Mouse (Mus musculus) MEL (cell line): ENCODE results near the gene Morf4l1. TPM values are rescaled to one million over a fixed set of nuclear protein-coding genes. Genes with fewer than 3 reads are reported as not detected.

ENCODE experiments used
- DNase-seq: peaks from one replicate; pipeline ENCODE4 v3.0.0; 2011; ENCODE audit warnings: low read depth, low spot score
- H3K27ac ChIP-seq: 2 replicates; pipeline ENCODE4 v1.5.1; 2012; ENCODE audit warnings: low read depth, mild to moderate bottlenecking, control low read depth, low read length, moderate library complexity; ENCODE audit not compliant: control insufficient read depth
- H3K27me3 ChIP-seq, 2 experiments: fragments of 150-350 bp in 1 of 2; sonication (generic) in 1 of 2; 2 replicates each; pipeline ENCODE4 v1.6.1; 2012; ENCODE audit warnings: low read length in 2 of 2, mild to moderate bottlenecking in 2 of 2, improper control_type of control experiment in 1 of 2, moderate library complexity in 1 of 2; ENCODE audit not compliant: insufficient read depth in 2 of 2, control insufficient read depth in 1 of 2
- H3K36me3 ChIP-seq, 2 experiments: 2 replicates each; pipeline ENCODE4 v1.6.1; 2012 to 2014; ENCODE audit warnings: low read length in 2 of 2, improper control_type of control experiment in 1 of 2, inconsistent platforms in 1 of 2, mild to moderate bottlenecking in 1 of 2; ENCODE audit not compliant: insufficient read depth in 2 of 2, control insufficient read depth in 1 of 2
- H3K4me1 ChIP-seq, 2 experiments: fragments of 150-350 bp in 1 of 2; sonication (generic) in 1 of 2; 2 replicates each; pipeline ENCODE4 v1.6.1; 2012; ENCODE audit warnings: low read length in 2 of 2, improper control_type of control experiment in 1 of 2, mild to moderate bottlenecking in 1 of 2; ENCODE audit not compliant: insufficient read depth in 2 of 2, control insufficient read depth in 1 of 2
- H3K4me3 ChIP-seq, 2 experiments: fragments of 150-350 bp in 1 of 2; sonication (generic) in 1 of 2; 2 replicates each; pipeline ENCODE4 v1.5.1; 2012; ENCODE audit warnings: low read depth in 2 of 2, low read length in 2 of 2, mild to moderate bottlenecking in 2 of 2, moderate library complexity in 2 of 2, control low read depth in 1 of 2, improper control_type of control experiment in 1 of 2; ENCODE audit not compliant: control insufficient read depth in 1 of 2, insufficient read depth in 1 of 2
- H3K79me2 ChIP-seq: 2 replicates; pipeline ENCODE4 v1.6.1; 2012; ENCODE audit warnings: mild to moderate bottlenecking, low read length, moderate library complexity; ENCODE audit not compliant: control insufficient read depth, poor library complexity, insufficient read depth
- H3K9ac ChIP-seq: 2 replicates; pipeline ENCODE4 v1.6.1; 2012; ENCODE audit warnings: low read depth, mild to moderate bottlenecking, control low read depth, low read length, moderate library complexity; ENCODE audit not compliant: control insufficient read depth, poor library complexity, severe bottlenecking
- H3K9me3 ChIP-seq: fragments of 150-350 bp; sonication (generic); replicated peaks from 2 replicates; pipeline ENCODE4 v1.6.1; 2012; ENCODE audit warnings: mild to moderate bottlenecking, low read length, improper control_type of control experiment, moderate library complexity; ENCODE audit not compliant: insufficient read depth
- BHLHE40 ChIP-seq: IDR thresholded peaks from 2 replicates; pipeline ENCODE4 v1.6.1; 2012; ENCODE audit warnings: low read depth, mild to moderate bottlenecking, inconsistent platforms, low read length, improper control_type of control experiment, borderline replicate concordance
- CHD1 ChIP-seq: IDR thresholded peaks from 2 replicates; pipeline ENCODE4 v1.6.1; 2012; ENCODE audit warnings: low read depth, mild to moderate bottlenecking, inconsistent platforms, low read length, improper control_type of control experiment
- CHD2 ChIP-seq: IDR thresholded peaks from 2 replicates; pipeline ENCODE4 v1.6.1; 2011; ENCODE audit warnings: low read length, improper control_type of control experiment
- E2F4 ChIP-seq: IDR thresholded peaks from 2 replicates; pipeline ENCODE4 v1.6.1; 2011; ENCODE audit warnings: low read depth, low read length, improper control_type of control experiment, borderline replicate concordance
- ELF1 ChIP-seq: IDR thresholded peaks from 2 replicates; pipeline ENCODE4 v1.6.1; 2014; ENCODE audit warnings: low read depth, mild to moderate bottlenecking, inconsistent platforms, low read length, improper control_type of control experiment, moderate library complexity
- ETS1 ChIP-seq: IDR thresholded peaks from 2 replicates; pipeline ENCODE4 v1.6.1; 2012; ENCODE audit warnings: low read depth, mild to moderate bottlenecking, inconsistent platforms, low read length, improper control_type of control experiment, moderate library complexity
- MAX ChIP-seq: IDR thresholded peaks from 2 replicates; pipeline ENCODE4 v1.6.1; 2011; ENCODE audit warnings: low read length, improper control_type of control experiment
- MEF2A ChIP-seq: IDR thresholded peaks from 2 replicates; pipeline ENCODE4 v1.6.1; 2014; ENCODE audit warnings: low read depth, mild to moderate bottlenecking, inconsistent platforms, low read length, improper control_type of control experiment; ENCODE audit not compliant: poor library complexity, insufficient replicate concordance, severe bottlenecking; ENCODE audit errors: extremely low read depth
- MYB ChIP-seq: IDR thresholded peaks from 2 replicates; pipeline ENCODE4 v1.6.1; 2011; ENCODE audit warnings: mild to moderate bottlenecking, low read depth, low read length, improper control_type of control experiment
- NELFE ChIP-seq: IDR thresholded peaks from 2 replicates; pipeline ENCODE4 v1.6.1; 2011; ENCODE audit warnings: low read depth, low read length, improper control_type of control experiment
- NRF1 ChIP-seq: IDR thresholded peaks from 2 replicates; pipeline ENCODE4 v1.6.1; 2014; ENCODE audit warnings: low read depth, mild to moderate bottlenecking, inconsistent platforms, low read length, improper control_type of control experiment, moderate library complexity; ENCODE audit not compliant: poor library complexity, insufficient read depth, severe bottlenecking
- POLR2AphosphoS2 ChIP-seq: IDR thresholded peaks from 2 replicates; pipeline ENCODE4 v1.6.1; 2011; ENCODE audit warnings: low read length, improper control_type of control experiment
- RAD21 ChIP-seq: IDR thresholded peaks from 2 replicates; pipeline ENCODE4 v1.6.1; 2011; ENCODE audit warnings: mild to moderate bottlenecking, low read depth, low read length, improper control_type of control experiment
- RCOR1 ChIP-seq: IDR thresholded peaks from 2 replicates; pipeline ENCODE4 v1.6.1; 2012; ENCODE audit warnings: low read depth, mild to moderate bottlenecking, inconsistent platforms, low read length, improper control_type of control experiment
- SMC3 ChIP-seq: IDR thresholded peaks from 2 replicates; pipeline ENCODE4 v1.6.1; 2011; ENCODE audit warnings: low read depth, low read length, improper control_type of control experiment
- TCF12 ChIP-seq: IDR thresholded peaks from 2 replicates; pipeline ENCODE4 v1.6.1; 2014; ENCODE audit warnings: low read depth, mild to moderate bottlenecking, inconsistent platforms, low read length, improper control_type of control experiment, moderate library complexity
- UBTF ChIP-seq: IDR thresholded peaks from 2 replicates; pipeline ENCODE4 v1.6.1; 2012; ENCODE audit warnings: low read depth, mild to moderate bottlenecking, inconsistent platforms, low read length, improper control_type of control experiment, moderate library complexity, borderline replicate concordance; ENCODE audit not compliant: insufficient read depth
- USF1 ChIP-seq: IDR thresholded peaks from 2 replicates; pipeline ENCODE4 v1.6.1; 2014; ENCODE audit warnings: low read depth, mild to moderate bottlenecking, inconsistent platforms, low read length, improper control_type of control experiment, moderate library complexity
- USF2 ChIP-seq, 2 experiments: IDR thresholded peaks; 2 replicates each; pipeline ENCODE4 v1.6.1; 2011 to 2012; ENCODE audit warnings: improper control_type of control experiment in 2 of 2, low read length in 2 of 2, borderline replicate concordance in 1 of 2, inconsistent platforms in 1 of 2, low read depth in 1 of 2, mild to moderate bottlenecking in 1 of 2; ENCODE audit not compliant: insufficient read depth in 1 of 2
- ZKSCAN1 ChIP-seq: IDR thresholded peaks from 2 replicates; pipeline ENCODE4 v1.6.1; 2012; ENCODE audit warnings: low read depth, mild to moderate bottlenecking, inconsistent platforms, low read length, improper control_type of control experiment, moderate library complexity
- ZMIZ1 ChIP-seq: IDR thresholded peaks from 2 replicates; pipeline ENCODE4 v1.6.1; 2012; ENCODE audit warnings: low read depth, mild to moderate bottlenecking, inconsistent platforms, low read length, improper control_type of control experiment, moderate library complexity
- polyA plus RNA-seq, 2 experiments: library from polyadenylated mRNA; stranded (reverse) in 1 of 2; unstranded in 1 of 2; fragments of >175 nt in 1 of 2; fragments of >200 nt in 1 of 2; gene quantifications; 2 replicates each; pipeline versions ENCODE4 v1.2.1 to v1.2.4; 2012; ENCODE audit warnings: low replicate concordance in 2 of 2, low read depth in 1 of 2; ENCODE audit not compliant: insufficient read length in 2 of 2, insufficient read depth in 1 of 2, missing spikeins in 1 of 2
- total RNA-seq: library from RNA; depleted of rRNA; stranded (reverse); fragments of 300-350 nt; gene quantifications from 2 replicates; pipeline ENCODE4 v1.2.3, GENCODE M21; 2012

Gene Morf4l1
- total and polyA plus RNA-seq, 3 experiments: 107 to 292 (median 190) TPM

GRCm38 (mm10) chr9:90055409-90055808 lies 59.2 kb downstream of the Morf4l1 start:
- H3K9ac ChIP-seq: no peak overlapping the region

GRCm38 (mm10) chr9:90054371-90055145 lies 60.0 kb downstream of the Morf4l1 start:
- Histone ChIP-seq H3K27me3 (no peaks in the 10 kb centered on the region), H3K9ac (no peak overlapping the region), H3K9me3 (no peaks in the 10 kb centered on the region), H3K4me3 (no peak overlapping the region), H3K79me2 (no peaks in the 10 kb centered on the region), H3K4me1 (no peaks in the 10 kb centered on the region), H3K36me3 (no peaks in the 10 kb centered on the region), H3K27ac (no peak overlapping the region)
- no peak for DNase-seq
- TF ChIP-seq ETS1 (no peak), MEF2A (no peak), BHLHE40 (no peak), E2F4 (no peak), USF2 (IDR thresholded peaks at IDR 0.05; ENCODE audit: borderline replicate concordance in 1 of 2, insufficient read depth in 1 of 2, low read depth in 1 of 2, low read length in 2 of 2) (no peak), ZKSCAN1 (no peak), POLR2AphosphoS2 (no peak), CHD1 (no peak)

More at GRCm38 (mm10) chr9:90055409-90055808, 59.2 kb downstream of the Morf4l1 start:
- Histone ChIP-seq H3K4me3 (no peak overlapping the region), H3K4me1 (peaks cover 0 to 2% of the 10 kb centered on the region in 2 experiments; a peak in 1 of 4 replicates), H3K36me3 (no peaks in the 10 kb centered on the region), H3K79me2 (no peaks in the 10 kb centered on the region), H3K9me3 (no peaks in the 10 kb centered on the region), H3K27ac (no peak overlapping the region), H3K27me3 (no peaks in the 10 kb centered on the region)
- DNase-seq: no peak
- no peak for TF ChIP-seq RAD21
- no peak for TF ChIP-seq NELFE
- TF ChIP-seq MAX: no peak
- TF ChIP-seq USF2 (IDR thresholded peaks at IDR 0.05; ENCODE audit: borderline replicate concordance in 1 of 2, insufficient read depth in 1 of 2, low read depth in 1 of 2, low read length in 2 of 2): no peak
- TF ChIP-seq RCOR1: no peak
- no peak for TF ChIP-seq ELF1
- TF ChIP-seq MYB: no peak
- TF ChIP-seq CHD2: no peak
- no peak for TF ChIP-seq ZMIZ1
- no peak for TF ChIP-seq SMC3
- no peak for TF ChIP-seq ZKSCAN1
- TF ChIP-seq NRF1: no peak
- TF ChIP-seq BHLHE40: no peak
- TF ChIP-seq USF1: no peak
- TF ChIP-seq UBTF: no peak
- TF ChIP-seq TCF12: no peak
